Mouse (Mus musculus) kidney, postnatal 25 days (tissue): ENCODE results near the gene Gabrb1.

Source experiments
- DNase-seq, 2 experiments: peaks; one replicate each; pipeline ENCODE4 v3.0.0; 2021; ENCODE audit warnings: mixed read lengths in 2 of 2

The Gabrb1 gene

GRCm38 (mm10) chr5:72164386-72164785, 506.5 kb downstream of the Gabrb1 start:
- DNase-seq, result no peak

GRCm38 (mm10) chr5:72167594-72168284, 509.8 kb downstream of the Gabrb1 start, which contains the start of gene Commd8:
Gene Commd8 (minus strand): TSS chr5:72168189.
- peak; percentile 97 for DNase-seq

GRCm38 (mm10) chr5:72168285-72168621, 510.3 kb downstream of the Gabrb1 start:
- no peak for DNase-seq

DNA sequence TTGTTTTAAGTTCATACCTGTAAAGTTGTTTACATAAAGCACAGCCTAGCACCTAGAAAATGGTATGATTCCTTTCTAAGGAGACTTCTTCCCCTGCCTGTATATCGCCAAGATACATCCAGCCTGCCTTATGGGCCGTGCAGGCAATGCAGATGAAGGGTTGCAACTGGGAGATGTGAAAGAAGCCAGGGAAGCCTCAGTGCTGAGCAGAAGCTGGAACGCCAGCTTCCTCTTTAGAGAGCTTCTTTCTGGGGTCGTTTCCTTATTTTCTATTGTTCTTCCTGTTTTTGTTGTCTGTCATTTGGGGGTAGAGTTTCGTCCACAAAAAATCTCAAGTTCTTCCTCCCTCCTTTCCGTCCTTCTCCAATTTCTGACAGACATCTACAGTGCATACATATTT, 512.2 kb downstream of the Gabrb1 start:
- DNase-seq, result no peak

DNA sequence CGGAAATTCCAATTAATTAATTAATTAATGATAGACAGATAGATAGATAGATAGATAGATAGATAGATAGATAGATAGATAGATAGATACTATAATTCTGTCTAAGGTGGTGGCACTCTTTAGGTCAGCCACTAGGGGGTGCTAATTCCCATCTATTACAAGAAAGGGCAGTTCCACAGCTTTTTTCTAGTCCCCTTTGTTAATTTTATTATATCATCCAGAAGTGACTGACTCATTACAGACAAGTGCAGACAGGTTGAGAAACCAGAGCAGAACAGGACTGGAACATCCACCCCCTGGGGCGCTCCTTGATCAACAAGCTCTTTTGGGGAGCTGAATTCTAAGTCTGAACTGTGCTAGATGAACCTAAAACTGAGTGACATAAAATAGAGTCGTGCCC, 514.8 kb downstream of the Gabrb1 start:
- DNase-seq, result peak in 1 of 2 experiments; percentile 27

DNA sequence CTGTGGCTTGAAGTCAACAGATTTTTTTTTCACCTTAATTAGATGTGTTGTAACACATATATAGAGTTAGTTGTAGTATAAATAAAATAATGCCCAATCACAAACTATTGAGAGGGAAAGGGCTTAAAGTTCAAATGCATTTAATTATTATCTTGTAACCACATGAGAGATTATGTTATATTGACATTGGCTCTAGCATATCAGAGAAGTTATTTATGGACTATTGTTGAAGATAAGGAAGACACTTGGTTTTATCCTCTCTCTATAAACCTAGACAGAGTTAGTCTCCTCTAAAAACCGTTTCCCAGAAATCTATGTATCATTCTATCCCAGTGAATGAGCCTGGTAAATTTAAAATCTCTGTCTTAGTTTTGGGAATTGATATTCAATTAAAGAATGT, 515.6 kb downstream of the Gabrb1 start:
- DNase-seq, result no peak

DNA sequence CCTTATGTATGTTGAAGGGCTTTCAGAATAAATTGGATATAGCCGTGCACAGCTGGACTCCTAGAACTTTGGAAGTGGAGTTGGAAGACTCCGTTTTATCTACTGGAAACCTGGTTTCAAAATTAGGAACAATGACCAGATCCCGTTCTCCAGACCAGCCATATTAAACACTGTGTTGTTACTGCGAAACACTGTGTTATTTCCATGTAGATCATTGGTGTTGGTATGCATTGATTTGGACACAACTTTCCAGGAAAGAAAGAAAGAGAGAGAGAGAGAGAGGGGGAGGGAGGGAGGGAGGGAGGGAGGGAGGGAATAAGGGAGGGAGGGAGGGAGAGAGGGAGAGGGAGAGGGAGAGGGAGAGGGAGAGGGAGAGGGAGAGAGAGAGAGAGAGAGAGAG, 517.1 kb downstream of the Gabrb1 start:
- no peak for DNase-seq

GRCm38 (mm10) chr5:72175530-72175929, 517.6 kb downstream of the Gabrb1 start:
- DNase-seq, result no peak

- DNase-seq, result no peak
Observed at GRCm38 (mm10) chr5:72181194-72181593, 523.3 kb downstream of the Gabrb1 start.

DNA sequence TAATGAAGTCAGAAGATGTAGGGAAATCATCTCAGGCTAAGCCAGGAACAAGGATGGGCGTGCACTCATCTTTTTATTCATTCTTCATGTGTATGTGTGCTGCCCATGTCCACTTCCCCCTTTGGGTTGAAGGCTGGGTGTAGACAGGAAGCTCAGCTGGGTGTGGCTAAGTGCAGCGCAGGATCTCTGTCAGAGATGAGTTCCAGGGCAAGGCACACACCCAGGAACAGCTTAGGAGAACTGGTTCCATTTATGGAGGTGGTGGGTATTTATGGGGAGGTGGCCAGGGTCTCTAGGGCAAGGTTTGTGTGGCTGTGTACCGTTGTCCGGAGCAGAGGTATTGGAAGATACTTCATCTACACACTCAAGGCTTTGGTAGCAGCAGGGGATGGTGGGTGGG, 524.9 kb downstream of the Gabrb1 start:
- peak in 1 of 2 experiments; percentile 49 for DNase-seq

DNA sequence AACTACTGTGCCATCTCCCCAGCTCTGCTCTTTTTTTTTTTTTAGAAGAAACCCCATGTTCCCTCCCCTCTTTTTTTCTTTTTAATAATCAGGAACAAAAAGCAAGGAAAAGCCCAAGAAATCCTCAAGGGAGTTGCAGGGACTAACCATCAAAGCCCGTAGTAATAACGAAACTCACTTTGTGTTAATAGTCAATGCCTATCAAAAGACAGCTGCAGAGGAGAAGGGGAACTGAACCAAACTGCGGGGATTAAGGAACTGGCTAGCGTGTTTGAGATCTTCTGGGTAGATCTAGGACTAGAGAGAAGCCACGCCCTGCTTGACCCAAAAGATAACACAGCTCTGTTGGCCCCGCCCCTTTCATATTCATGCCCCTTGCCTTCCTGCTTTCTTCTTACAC, 526.0 kb downstream of the Gabrb1 start:
- DNase-seq, result peak in 1 of 2 experiments; percentile 20

DNA sequence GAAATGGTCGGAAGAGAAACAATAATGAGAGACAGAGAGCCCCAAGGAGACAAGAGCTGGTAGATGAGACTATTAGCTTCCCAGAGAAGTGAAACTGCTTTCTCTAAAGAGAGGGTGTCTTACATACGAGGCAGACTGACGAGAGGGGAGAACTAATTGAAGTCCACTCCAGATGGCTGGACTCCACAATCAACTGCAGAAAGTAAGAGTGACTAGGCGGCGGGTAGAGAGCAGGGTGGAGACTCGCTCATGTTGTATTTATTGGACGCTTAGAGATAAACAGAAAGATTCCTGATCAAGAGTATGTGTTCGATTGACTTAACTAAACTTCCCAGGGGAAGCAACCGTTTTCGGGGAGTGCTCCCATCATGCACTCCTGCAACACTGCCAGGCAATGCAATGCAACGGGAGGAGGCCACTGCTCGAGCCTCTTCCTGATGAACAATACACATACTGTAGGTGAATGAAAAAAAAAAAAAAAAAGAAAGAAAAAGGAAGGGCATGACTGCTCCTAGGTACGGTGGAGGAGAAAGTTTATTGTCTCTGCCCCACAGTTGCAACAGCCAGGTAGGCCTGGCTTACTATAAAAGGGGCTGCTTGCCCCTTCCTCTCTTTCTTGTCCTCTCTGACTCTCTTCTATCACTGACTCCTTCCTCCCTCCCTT, 526.7 kb downstream of the Gabrb1 start:
- DNase-seq, result no peak

DNA sequence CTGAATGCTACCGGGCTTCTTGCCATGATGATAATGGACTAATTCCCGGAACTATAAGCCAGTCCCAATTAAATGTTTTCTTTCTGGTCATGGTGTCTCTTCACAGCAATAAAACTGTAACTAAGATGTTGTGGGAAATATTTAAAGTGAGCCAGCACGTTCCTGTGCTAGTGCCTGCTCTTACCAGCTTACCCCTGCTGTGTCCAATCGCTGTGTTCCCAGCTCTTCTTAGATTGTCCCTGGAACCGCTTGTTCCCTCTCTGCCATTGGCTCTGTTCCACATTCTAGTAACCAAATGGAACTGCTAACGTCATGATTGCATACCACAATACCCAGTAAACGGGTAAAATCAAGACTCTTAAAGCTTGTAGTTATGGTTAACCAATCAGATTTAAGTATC, 533.2 kb downstream of the Gabrb1 start:
- DNase-seq, result no peak

DNA sequence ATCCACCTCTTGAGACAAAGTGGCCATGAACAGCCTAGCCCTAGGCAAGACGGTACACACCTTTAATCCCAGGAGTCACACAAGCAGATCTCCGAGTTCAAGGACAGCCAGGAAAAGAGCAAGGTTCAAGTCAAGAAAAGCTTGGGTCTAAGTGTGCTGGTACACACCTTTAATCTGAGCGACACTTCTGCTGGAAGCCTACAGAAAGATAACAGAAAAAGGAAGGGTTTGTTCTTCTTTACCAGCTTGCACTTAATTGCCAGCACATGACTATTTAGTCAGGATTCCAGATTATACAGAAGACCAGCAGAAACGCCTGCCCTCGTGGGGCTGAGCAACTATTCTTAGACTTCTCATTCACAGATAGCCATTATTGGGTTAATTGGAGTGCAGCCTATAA, 534.0 kb downstream of the Gabrb1 start:
- no peak for DNase-seq

- DNase-seq, result no peak
Observed at GRCm38 (mm10) chr5:72195442-72195841, 537.5 kb downstream of the Gabrb1 start.
